Mouse (Mus musculus) lung, postnatal 25 days (tissue): ENCODE results near the gene Cer1.

Source experiments
- DNase-seq: peaks from one replicate; pipeline ENCODE4 v3.0.0; 2022; ENCODE audit warnings: low spot score

Cer1 gene

GRCm38 (mm10) chr4:82874791-82875190, 10.2 kb downstream of the Cer1 start:
- DNase-seq = no peak

GRCm38 (mm10) chr4:82872548-82872947, 12.4 kb downstream of the Cer1 start:
- no peak for DNase-seq

- no peak for DNase-seq
Measured at GRCm38 (mm10) chr4:82872121-82872520, 12.8 kb downstream of the Cer1 start.

- no peak for DNase-seq
Measured at GRCm38 (mm10) chr4:82870931-82871330, 14.0 kb downstream of the Cer1 start.

GRCm38 (mm10) chr4:82867731-82868445, 17.1 kb downstream of the Cer1 start:
- no peak for DNase-seq

- no peak for DNase-seq
Measured at GRCm38 (mm10) chr4:82867111-82867510, 17.8 kb downstream of the Cer1 start.

GRCm38 (mm10) chr4:82864974-82865699, 19.8 kb downstream of the Cer1 start:
- no peak for DNase-seq

- no peak for DNase-seq
Measured at GRCm38 (mm10) chr4:82863316-82863715, 21.6 kb downstream of the Cer1 start.

GRCm38 (mm10) chr4:82861451-82861850, 23.5 kb downstream of the Cer1 start:
- no peak for DNase-seq

- no peak for DNase-seq
Measured at GRCm38 (mm10) chr4:82860566-82860965, 24.4 kb downstream of the Cer1 start.

GRCm38 (mm10) chr4:82859131-82860125, 25.5 kb downstream of the Cer1 start, which contains the start of gene Zdhhc21:
Zdhhc21 (minus strand) TSS chr4:82859958.
- DNase-seq = peak; percentile 79

- no peak for DNase-seq
Measured at GRCm38 (mm10) chr4:82858431-82859010, 26.4 kb downstream of the Cer1 start.

- no peak for DNase-seq
Measured at GRCm38 (mm10) chr4:82856986-82857385, 28.0 kb downstream of the Cer1 start.

GRCm38 (mm10) chr4:82853809-82854208, 31.1 kb downstream of the Cer1 start:
- DNase-seq = no peak

GRCm38 (mm10) chr4:82848552-82849234, 36.3 kb downstream of the Cer1 start:
- DNase-seq = no peak

GRCm38 (mm10) chr4:82837526-82838240, 47.3 kb downstream of the Cer1 start:
- peak; percentile 2 for DNase-seq
